Mouse (Mus musculus): ENCODE results near the gene Slc5a5. TPM values are rescaled to one million over a fixed set of nuclear protein-coding genes. Genes with fewer than 3 reads are reported as not detected.

Gene Slc5a5
- total RNA-seq, 2 experiments from 2014 or later: 0.07 TPM; not detected in 1

DNA sequence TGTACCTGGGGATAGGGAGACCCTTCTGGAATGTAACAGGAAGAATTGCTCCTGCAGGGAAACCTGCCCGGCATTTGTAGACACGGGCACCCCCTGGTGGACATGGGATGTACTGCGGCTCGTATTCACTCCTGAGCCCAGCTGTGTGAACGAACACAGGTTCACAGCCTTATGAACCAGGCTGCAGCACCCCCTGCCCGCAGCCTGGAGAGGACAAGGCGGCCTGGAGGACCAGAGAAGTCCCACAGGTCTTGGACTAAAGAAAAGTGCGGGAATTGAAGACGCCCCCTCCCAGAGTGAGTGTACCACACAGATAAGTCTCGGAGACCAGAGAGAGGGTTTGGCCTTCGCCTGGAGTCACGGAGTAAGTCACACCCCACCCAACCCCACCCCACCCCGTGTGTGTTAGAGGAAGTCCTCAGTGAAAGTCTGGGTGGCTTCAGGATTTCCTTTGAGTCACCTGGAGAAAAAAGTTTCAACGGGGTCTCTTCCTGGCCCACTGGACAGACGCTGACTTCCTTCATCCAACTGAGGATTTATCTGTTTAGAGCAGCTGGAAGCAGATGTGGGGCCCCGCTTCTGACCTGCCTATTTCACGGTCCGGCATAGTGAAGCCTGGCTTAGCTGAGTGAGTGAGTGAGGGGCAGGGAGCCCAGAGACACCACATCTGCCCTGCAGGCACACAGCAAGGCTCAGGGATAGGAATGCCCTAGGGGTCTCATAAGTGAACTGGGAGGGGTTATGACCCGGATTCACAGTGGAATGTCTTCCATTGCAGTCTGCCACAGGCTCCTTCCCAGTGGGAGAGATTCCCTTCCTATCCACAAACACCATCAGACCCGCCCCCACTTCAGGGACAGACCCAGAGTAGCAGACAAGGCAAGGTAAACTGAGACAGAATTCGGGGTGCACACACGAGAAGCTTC lies 51.1 kb downstream of the Slc5a5 start:
- intact Hi-C loops (cut with DNase I): loop anchor here (1.0 kb wide), 1 partner anchor 20 kb away; no protein-coding TSS in a partner anchor
- DNase-seq: peak; percentile 92 to 95

DNA sequence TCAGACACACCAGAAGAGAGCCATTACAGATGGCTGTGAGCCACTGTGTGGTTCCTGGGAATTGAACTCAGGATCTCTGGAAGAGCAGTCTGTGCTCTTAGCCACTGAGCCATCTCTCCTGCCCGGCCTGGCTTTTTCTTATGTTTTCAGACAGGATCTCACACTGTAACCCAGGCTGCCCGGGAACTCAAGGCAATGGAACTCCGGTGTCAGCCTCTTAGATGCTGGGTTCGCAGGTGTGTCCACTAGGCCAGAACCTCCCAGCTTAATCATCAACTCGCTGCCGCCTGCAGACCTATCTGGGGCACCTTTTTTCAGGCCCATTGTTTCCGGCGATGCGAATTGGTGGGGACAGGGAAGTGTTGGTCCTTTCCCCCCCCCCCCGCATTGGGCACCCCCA lies 52.0 kb downstream of the Slc5a5 start:
- no peak for DNase-seq
- intact Hi-C loops (cut with DNase I): no loop called here

DNA sequence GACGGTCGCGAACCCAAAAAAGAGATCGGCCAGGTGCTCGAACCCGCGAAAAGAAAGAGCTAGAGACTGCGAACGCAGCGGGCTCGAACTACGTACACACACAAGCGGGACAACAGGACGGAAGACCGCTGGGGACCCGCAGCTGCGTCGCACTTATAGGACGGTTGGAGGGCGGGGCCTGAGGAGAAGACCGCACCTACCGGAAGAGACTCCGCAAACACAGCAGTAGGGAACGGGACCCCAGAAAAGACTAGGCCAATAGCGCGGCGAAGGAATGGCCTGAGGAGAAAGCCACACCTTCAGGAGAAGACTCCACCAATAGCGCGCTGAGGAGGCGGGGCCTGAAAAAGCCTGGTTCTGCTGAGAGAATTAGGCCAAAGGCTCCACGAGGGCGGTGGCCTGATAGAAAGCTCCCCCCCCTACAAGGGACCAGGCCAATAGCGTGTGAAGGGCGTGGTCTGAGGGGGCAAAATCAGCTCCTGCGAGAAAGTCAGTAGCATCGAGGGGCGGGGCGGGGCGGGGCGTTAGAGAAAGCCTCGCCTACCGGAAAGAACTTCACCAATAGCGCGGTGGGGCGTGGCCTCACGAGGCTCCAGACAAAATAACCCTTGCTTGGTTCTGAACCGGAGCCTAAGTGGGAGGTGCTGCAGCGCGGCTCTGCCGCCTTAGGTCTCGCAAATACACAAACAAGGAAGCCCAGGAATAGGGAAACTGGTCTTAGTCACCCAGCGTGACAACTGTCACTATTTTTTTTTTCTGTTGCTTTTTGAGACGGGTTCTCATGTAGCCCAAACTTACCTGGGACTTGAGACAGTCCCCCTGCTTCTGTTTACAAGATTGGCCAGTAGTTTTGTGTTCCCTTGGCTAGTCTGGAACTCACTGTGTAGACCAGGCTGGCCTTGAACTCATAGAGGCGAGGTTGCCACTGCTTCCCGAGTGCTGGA lies 52.9 kb downstream of the Slc5a5 start, which contains the start of gene Arrdc2:
Gene Arrdc2, minus strand, starts transcription at position 313 of the 944 bp plus-strand sequence.
- intact Hi-C loops (cut with DNase I): no loop called here
- peak; percentile 96 to 97 for DNase-seq

DNA sequence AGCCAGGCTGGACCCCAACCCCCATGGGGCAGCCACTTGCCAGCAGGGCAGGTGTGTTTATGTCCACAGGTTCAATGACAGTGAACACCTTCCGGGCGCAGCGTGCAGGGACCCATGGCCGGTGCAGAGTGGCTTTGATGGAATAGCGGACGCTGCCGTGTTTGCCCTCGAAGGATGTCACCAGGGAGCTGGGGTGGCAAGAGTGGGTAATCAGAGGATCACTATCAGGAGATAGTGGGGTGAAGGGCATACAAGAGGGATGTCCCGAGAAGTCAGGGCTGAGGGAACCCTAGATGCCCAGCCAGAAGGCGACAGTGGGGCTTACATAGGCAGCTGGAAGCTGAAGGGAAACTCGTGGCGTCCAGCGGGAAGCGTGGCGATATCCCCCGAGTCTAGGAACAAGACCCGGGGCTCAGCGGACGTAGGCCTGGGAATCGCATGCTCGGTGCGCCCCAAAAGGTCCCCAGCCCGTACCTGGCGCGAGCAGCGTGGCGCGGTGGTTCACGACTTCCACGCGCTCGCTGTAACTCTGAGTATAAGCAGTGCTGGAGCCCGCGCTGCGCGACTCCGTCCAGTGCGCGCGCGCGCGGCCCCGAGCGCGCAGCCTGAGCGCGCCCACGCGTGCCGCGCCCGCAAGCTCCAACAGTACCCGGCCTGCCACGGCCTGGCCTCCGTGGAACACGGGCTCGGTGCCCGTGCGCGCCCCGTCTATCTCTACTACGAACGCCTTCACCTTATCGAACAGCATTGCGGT lies 53.7 kb downstream of the Slc5a5 start:
- peak in 1 of 2 experiments; percentile 29 for DNase-seq
- intact Hi-C loops (cut with DNase I): no loop called here

DNA sequence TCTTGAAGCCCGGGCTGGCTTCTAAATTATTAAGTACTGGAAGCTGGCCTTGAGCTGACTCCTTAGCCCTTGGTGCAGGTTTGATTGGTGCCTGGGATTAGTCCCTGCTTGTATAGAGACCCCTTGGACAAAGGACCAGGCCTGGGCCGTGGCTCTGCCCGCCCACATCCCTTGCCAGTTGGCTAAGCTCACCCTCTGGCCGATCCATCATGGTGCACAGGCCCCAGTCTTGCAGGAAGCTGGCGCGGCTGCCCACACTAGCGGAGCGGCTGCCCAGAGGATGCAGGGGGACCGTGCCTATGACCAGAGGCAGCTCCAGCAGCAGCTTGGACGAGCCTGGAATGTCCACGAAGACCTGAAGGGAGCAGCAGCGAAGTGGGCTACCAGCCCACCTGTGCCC lies 55.9 kb downstream of the Slc5a5 start:
- no peak for DNase-seq
- intact Hi-C loops (cut with DNase I): no loop called here

DNA sequence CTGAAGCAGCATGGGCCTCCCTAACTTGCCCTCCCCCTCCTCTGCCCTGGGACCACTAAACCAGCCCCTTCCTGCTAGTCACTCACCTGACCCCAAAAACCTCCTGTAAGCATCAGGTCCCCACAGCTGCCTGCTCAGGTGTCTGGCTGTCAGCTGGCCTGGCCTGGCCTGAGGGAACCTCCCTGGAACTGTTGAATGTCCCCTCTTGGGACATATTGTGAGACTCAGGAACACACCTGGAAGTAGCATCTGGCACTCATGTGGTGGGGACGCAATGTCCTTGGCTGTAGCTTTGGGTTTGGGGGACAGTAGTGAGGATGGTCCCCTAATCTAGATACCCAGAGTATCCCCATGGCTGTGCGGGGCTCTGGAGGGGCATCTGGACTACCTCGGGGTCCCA lies 58.5 kb downstream of the Slc5a5 start:
- intact Hi-C loops (cut with DNase I): no loop called here
- no peak for DNase-seq

DNA sequence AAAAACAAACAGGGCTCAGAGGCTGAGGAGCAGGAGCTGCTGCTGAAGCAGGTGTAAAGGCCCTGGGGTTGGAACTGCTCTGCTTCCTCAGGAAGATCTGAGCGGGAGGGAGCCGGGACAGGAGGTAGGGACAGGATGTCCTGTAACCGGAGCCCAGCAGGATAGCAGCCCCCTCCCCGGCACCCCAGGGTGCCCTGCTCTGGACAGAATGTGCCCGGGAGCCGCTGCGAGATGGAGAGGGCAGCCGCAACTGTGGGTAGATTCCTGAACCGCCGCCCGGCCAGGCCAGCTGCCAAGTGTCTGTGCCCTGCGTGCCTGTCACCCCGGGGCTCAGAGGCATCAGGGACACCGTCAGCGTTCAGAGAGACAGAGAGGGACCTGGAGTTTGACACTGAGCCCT lies 59.0 kb downstream of the Slc5a5 start:
- peak; percentile 88 to 91 for DNase-seq
- intact Hi-C loops (cut with DNase I): no loop called here

DNA sequence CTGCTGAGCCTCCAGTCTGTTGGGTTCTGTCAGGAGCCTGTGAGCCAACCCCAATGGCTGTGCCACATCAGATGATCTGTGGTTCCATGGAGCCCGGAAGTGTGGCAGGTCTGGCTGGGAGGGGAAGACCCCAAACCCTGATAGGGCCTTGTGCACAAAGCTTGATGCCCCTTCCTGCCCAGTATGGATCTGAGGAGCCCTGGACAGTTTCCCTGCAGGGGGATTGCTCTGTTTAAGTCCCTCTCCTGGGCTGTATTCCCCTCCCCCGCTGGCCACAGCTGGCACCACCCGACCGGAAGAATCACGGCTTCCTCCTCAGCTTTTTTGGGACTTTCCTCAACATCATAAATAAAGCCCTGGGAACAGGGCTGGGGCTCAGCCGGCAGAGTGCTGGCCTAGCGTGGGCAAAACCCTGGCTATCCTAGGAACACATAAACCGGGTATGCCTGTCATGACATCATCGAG lies 59.5 kb downstream of the Slc5a5 start:
- intact Hi-C loops (cut with DNase I): no loop called here
- peak; percentile 41 to 50 for DNase-seq

Small RNA genes within 50 kb of the gene (microRNA-seq; reads per million reads assigned to microRNA genes)
- gene Mir1969: 2.4 to 16.1 reads per million in 2 experiments
- 0.27 to 2.4 reads per million in 2 experiments for gene Mir7067

Other genes starting within 250 kb of the Slc5a5 start
- 10 to 100 TPM; 38.4 to 46.8 TPM for gene Pgpep1, start 232.4 kb downstream of the Slc5a5 start, total RNA-seq (2021)
- 10 to 100 TPM; 75.0 to 76.5 TPM for gene Lsm4, start 219.5 kb downstream of the Slc5a5 start, total RNA-seq (2021)
- 100 to 1,000 TPM; 159 to 162 TPM for gene Jund, start 193.8 kb downstream of the Slc5a5 start, total RNA-seq (2021)
- under 1 TPM; 0.10 to 0.12 TPM for gene Iqcn, start 189.3 kb downstream of the Slc5a5 start, total RNA-seq (2021)
- gene Gm3336, start 174.2 kb downstream of the Slc5a5 start, total RNA-seq (2021): not detected
- gene Pde4c, start 169.0 kb downstream of the Slc5a5 start, total RNA-seq (2021): 1 to 10 TPM; 4.5 to 4.6 TPM
- gene Rab3a, start 138.1 kb downstream of the Slc5a5 start, total RNA-seq (2021): 10 to 100 TPM; 51.6 to 51.9 TPM
- gene Mpv17l2, start 131.8 kb downstream of the Slc5a5 start, total RNA-seq (2021): 10 to 100 TPM; 29.3 to 29.9 TPM
- gene Pik3r2, start 116.0 kb downstream of the Slc5a5 start, total RNA-seq (2021): 10 to 100 TPM; 31.4 to 33.1 TPM
- gene Mast3, start 87.7 kb downstream of the Slc5a5 start, total RNA-seq (2021): 10 to 100 TPM in 1 of 2 experiments, 1 to 10 TPM in 1; 9.4 to 11.1 TPM
- gene Il12rb1, start 84.3 kb downstream of the Slc5a5 start, total RNA-seq (2021): under 1 TPM; 0.12 to 0.59 TPM
- gene Arrdc2, start 53.0 kb downstream of the Slc5a5 start, total RNA-seq (2021): 10 to 100 TPM; 22.4 to 23.9 TPM
- 1 to 10 TPM; 3.8 to 4.0 TPM for gene Kcnn1, start 29.5 kb downstream of the Slc5a5 start, total RNA-seq (2021)
- gene Ccdc124, start 18.8 kb downstream of the Slc5a5 start, total RNA-seq (2021): 10 to 100 TPM; 38.8 to 40.1 TPM
- gene Rpl18a, start 4.7 kb upstream of the Slc5a5 start, total RNA-seq (2021): 100 to 1,000 TPM; 901 to 988 TPM
- gene Map1s, start 13.2 kb upstream of the Slc5a5 start, total RNA-seq (2021): 10 to 100 TPM; 20.5 to 24.8 TPM